Mouse (Mus musculus) limb, embryonic 15.5 days (tissue): ENCODE data around the gene Gm5475. TPM values are rescaled to one million over a fixed set of nuclear protein-coding genes. Genes with fewer than 3 reads are reported as not detected.
"Not testable (repeated sequence)": the region's sequence is repeated elsewhere in the genome, so short reads cannot be mapped to it uniquely, and the experiment has no call there.

Experiments used
- ATAC-seq: fragments of 200-750 bp; cut with Nextera tagmentation; 2 replicates; pipeline ENCODE4 v1.8.0; 2017; ENCODE audit warnings: low read depth, moderate TSS enrichment; ENCODE audit not compliant: insufficient number of reproducible peaks, low FRiP score, low TSS enrichment
- H3K27ac ChIP-seq: fragments of 300-500 bp; sonication (generic); 2 replicates; pipeline ENCODE4 v1.5.1; 2015; ENCODE audit warnings: moderate library complexity, mild to moderate bottlenecking, inconsistent platforms
- H3K27me3 ChIP-seq: fragments of 300-500 bp; sonication (generic); 2 replicates; pipeline ENCODE4 v1.6.1; 2015; ENCODE audit warnings: inconsistent platforms
- H3K36me3 ChIP-seq: fragments of 300-500 bp; sonication (generic); 2 replicates; pipeline ENCODE4 v1.6.1; 2015; ENCODE audit warnings: inconsistent platforms
- H3K4me1 ChIP-seq: fragments of 300-500 bp; sonication (generic); 2 replicates; pipeline ENCODE4 v1.6.1; 2015; ENCODE audit warnings: inconsistent platforms
- H3K4me2 ChIP-seq: fragments of 300-500 bp; sonication (generic); 2 replicates; pipeline ENCODE4 v1.6.1; 2015; ENCODE audit warnings: mild to moderate bottlenecking, inconsistent platforms
- H3K4me3 ChIP-seq: fragments of 300-500 bp; sonication (generic); 2 replicates; pipeline ENCODE4 v1.5.1; 2015; ENCODE audit warnings: mild to moderate bottlenecking, inconsistent platforms
- H3K9ac ChIP-seq: fragments of 300-500 bp; sonication (generic); 2 replicates; pipeline ENCODE4 v1.6.1; 2015; ENCODE audit warnings: inconsistent platforms
- H3K9me3 ChIP-seq: fragments of 300-500 bp; sonication (generic); 2 replicates; pipeline ENCODE4 v1.6.1; 2016; ENCODE audit warnings: inconsistent platforms
- WGBS: fragments of 180-500 bp; shearing (Covaris S2); methylation state at CpG from one replicate; pipeline ENCODE4 v1.1.7; 2015; 5-methylcytosine and 5-hydroxymethylcytosine counted together
- polyA plus RNA-seq: library from polyadenylated mRNA; unstranded; fragments of >200 nt; fragmentation: Nextera tagmentation; extraction: Ambion mirVana; gene quantifications from 2 replicates; pipeline ENCODE4 v1.2.1, GENCODE M21; 2015

Gm5475 gene
- polyA plus RNA-seq = 0.06 TPM in 1 of 2 replicates, not detected in the other

DNA sequence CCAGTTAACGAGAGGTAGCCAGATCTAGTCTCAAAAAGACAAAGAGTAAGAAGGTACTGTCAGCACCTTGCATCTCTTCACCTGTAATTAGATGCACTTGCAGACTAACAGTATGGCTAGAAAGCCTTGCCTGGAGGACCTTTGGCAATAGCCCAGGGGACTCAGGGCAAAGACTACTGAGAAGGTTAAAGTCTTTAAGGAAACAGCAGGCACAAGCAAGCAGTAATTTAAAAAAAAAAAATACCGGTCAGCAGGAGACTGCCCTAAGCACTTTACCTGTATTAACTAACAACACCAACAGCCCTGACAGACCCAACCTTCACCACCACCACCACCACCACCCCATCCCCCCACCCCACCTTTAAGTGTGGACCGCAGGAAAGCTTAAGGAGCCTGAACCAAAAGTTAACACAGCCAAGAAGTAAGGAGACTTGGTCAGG, at the start of gene Gm5475:
TSS of gene Gm5475 (plus strand) at position 390 of the 440 bp plus-strand sequence.
- H3K9me3 ChIP-seq, H3K36me3 ChIP-seq, H3K27ac ChIP-seq, ATAC-seq: not testable (repeated sequence)
- Histone ChIP-seq H3K27me3 (peaks cover 13% of the 10 kb centered on the region; the same call in 1 of the 2 replicates), H3K4me2 (peak within 1 kb of the TSS; percentile 95), H3K9ac (peak within 1 kb of the TSS; percentile 87), H3K4me1 (peaks cover 48% of the 10 kb centered on the region), H3K4me3 (peak within 1 kb of the TSS; percentile 89)
- WGBS = 25% methylated on average over 3 of the region's 3 CpGs

GRCm38 (mm10) chr15:100375066-100375465, 46.9 kb upstream of the Gm5475 start:
- H3K4me3 ChIP-seq = no peak overlapping the region
- H3K9ac ChIP-seq = no peak overlapping the region
- no peak overlapping the region for H3K4me2 ChIP-seq
- no peaks in the 10 kb centered on the region for H3K36me3 ChIP-seq
- 0 out of 2 replicates have a peak, but pooled peaks cover 3% of the 10 kb centered on the region for H3K9me3 ChIP-seq
- WGBS = 29% methylated on average over 5 of the region's 5 CpGs
- ATAC-seq = no peak
- no peak overlapping the region for H3K27ac ChIP-seq
- no peaks in the 10 kb centered on the region for H3K27me3 ChIP-seq
- no peaks in the 10 kb centered on the region for H3K4me1 ChIP-seq

DNA sequence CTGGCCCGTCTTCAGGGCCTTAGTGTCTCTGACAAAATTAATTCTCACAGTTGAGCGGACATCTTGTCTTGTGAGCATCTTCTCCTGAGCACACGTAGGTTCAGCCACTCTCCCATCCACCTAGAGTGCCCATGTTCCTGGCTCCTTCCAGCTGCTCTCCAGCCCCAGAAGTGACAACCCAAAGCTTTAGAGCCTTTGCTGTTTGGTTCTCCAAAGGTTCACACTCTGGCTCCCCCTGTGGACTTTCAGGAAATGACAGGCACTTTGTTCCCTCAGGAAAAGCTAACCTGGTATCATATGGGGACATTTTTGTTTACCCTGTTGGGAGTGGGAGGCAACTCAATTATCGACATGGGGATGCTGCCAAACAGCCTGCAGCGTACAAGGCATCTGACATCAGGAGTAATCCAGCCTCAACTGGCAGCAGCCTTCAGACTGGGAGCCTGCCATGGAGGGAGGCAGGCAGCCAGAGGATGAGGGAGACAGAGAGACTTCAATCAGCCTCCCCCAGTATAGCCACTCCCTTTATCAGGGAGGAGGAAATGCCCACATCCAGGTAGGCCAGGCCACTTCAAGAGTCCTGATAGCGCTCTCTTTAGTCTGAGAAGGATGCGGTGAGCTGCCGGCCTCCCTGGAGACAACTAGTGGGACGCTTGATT, 44.0 kb upstream of the Gm5475 start:
- not testable (repeated sequence) for H3K27me3 ChIP-seq, H3K36me3 ChIP-seq, H3K9me3 ChIP-seq, ATAC-seq, H3K4me1 ChIP-seq, H3K4me2 ChIP-seq, H3K9ac ChIP-seq, H3K4me3 ChIP-seq, H3K27ac ChIP-seq
- WGBS = 34% methylated on average over 4 of the region's 9 CpGs

DNA sequence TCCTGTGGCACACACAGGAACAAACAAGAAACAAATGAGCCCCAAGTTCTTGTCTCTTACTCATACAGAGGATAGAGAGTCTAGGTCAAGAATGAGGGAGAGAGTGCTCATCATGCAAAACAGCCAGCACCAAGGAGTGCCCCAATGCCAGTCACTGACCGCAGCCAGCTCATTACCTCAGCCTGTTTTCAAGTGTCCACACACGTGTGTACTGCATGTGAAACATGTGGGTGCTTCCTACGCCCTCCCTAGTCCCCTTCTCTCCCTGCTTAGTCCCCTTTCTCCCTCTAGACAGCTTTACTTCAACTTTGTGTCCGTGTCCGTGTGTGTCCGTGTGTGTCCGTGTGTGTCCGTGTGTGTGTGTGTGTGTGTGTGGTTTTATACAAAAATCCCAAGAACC, 42.3 kb upstream of the Gm5475 start:
- no peaks in the 10 kb centered on the region for H3K27me3 ChIP-seq
- WGBS = 87% methylated on average over 8 of the region's 8 CpGs
- ATAC-seq = no peak
- H3K4me3 ChIP-seq = no peak overlapping the region
- H3K27ac ChIP-seq = no peak overlapping the region
- no peaks in the 10 kb centered on the region for H3K36me3 ChIP-seq
- no peak overlapping the region for H3K4me2 ChIP-seq
- H3K4me1 ChIP-seq = no peaks in the 10 kb centered on the region
- H3K9me3 ChIP-seq = no peaks in the 10 kb centered on the region
- H3K9ac ChIP-seq = no peak overlapping the region

DNA sequence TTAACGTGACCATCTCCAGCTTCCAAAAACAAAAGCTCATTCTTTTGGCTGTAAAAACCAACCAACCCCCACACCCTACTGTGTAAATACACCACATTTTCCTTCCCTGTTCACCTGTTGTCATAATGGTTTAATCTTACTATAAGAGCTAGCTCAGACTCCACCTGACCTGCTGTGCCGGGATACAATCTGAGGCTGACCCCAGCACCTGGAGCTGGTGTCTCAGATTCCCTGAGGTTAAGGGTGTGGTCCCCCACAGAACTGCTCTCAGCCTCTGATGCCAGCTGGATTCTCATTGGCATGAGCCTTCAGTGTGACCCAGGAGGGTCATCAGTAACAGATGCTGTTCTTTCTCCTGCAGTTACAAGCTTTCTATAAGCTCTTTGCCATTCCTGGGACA, 41.8 kb upstream of the Gm5475 start:
- no peaks in the 10 kb centered on the region for H3K9me3 ChIP-seq
- no peak overlapping the region for H3K4me2 ChIP-seq
- ATAC-seq = no peak
- 57% methylated on average over 2 of the region's 2 CpGs for WGBS
- H3K27ac ChIP-seq = no peak overlapping the region
- H3K9ac ChIP-seq = no peak overlapping the region
- no peak overlapping the region for H3K4me3 ChIP-seq
- no peaks in the 10 kb centered on the region for H3K4me1 ChIP-seq
- H3K36me3 ChIP-seq = no peaks in the 10 kb centered on the region
- H3K27me3 ChIP-seq = no peaks in the 10 kb centered on the region

GRCm38 (mm10) chr15:100385705-100386104, 36.2 kb upstream of the Gm5475 start:
- no peaks in the 10 kb centered on the region for H3K36me3 ChIP-seq
- no peaks in the 10 kb centered on the region for H3K4me1 ChIP-seq
- no peak overlapping the region for H3K4me2 ChIP-seq
- H3K9ac ChIP-seq = no peak overlapping the region
- WGBS = 90% methylated on average over 9 of the region's 9 CpGs
- H3K27me3 ChIP-seq = no peaks in the 10 kb centered on the region
- no peak overlapping the region for H3K27ac ChIP-seq
- H3K9me3 ChIP-seq = no peaks in the 10 kb centered on the region
- ATAC-seq = no peak
- H3K4me3 ChIP-seq = no peak overlapping the region

DNA sequence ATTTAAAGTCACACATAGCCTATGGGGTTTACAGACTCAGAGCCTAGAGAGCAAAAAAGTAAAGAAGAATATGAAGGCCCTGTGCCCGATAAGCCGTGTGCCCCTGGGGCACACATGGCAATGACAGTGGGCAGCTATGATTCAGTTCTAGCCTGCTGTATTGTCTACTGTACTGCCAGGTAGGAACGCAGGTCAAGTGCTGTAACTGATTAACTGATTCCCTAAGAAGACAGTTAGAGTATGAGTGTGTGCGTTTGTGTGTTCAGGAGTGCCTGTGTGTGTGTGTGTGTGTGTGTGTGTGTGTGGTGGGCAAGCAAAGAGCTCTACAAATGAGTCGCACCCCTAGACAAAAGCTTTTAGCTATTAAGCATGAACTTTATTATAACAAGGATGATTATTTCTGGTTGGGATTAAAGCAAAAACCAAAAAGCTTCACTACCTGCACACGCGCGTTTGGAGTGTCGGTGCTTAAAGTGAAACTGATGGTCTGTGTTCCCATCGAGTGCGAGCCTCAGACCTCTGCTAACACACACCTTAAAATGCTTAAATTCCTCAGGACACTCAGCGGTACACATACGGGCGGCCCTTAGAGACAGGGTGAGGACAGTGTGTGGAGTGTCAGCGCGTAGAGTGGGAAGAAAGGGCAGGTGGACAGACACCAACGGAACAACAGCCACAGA, 34.3 kb upstream of the Gm5475 start:
- no peaks in the 10 kb centered on the region for H3K4me1 ChIP-seq
- no peak overlapping the region for H3K4me3 ChIP-seq
- H3K27me3 ChIP-seq = no peaks in the 10 kb centered on the region
- H3K9me3 ChIP-seq = no peaks in the 10 kb centered on the region
- no peak overlapping the region for H3K27ac ChIP-seq
- ATAC-seq = no peak
- 91% methylated on average over 17 of the region's 17 CpGs for WGBS
- H3K36me3 ChIP-seq = no peaks in the 10 kb centered on the region
- H3K9ac ChIP-seq = no peak overlapping the region
- H3K4me2 ChIP-seq = no peak overlapping the region

- H3K4me2 ChIP-seq = no peak overlapping the region
- WGBS = 84% methylated on average over 16 of the region's 16 CpGs
- H3K4me1 ChIP-seq = no peaks in the 10 kb centered on the region
- H3K36me3 ChIP-seq = peaks cover under 1% of the 10 kb centered on the region
- no peaks in the 10 kb centered on the region for H3K9me3 ChIP-seq
- no peaks in the 10 kb centered on the region for H3K27me3 ChIP-seq
- no peak overlapping the region for H3K9ac ChIP-seq
- H3K27ac ChIP-seq = no peak overlapping the region
- no peak overlapping the region for H3K4me3 ChIP-seq
- no peak for ATAC-seq
Measured at GRCm38 (mm10) chr15:100388224-100388835, 33.6 kb upstream of the Gm5475 start.

- 69% methylated on average over 9 of the region's 9 CpGs for WGBS
- H3K27me3 ChIP-seq = no peaks in the 10 kb centered on the region
- H3K9ac ChIP-seq = no peak overlapping the region
- H3K4me2 ChIP-seq = no peak overlapping the region
- no peak for ATAC-seq
- no peaks in the 10 kb centered on the region for H3K9me3 ChIP-seq
- H3K4me1 ChIP-seq = no peaks in the 10 kb centered on the region
- no peak overlapping the region for H3K27ac ChIP-seq
- peaks cover 6% of the 10 kb centered on the region for H3K36me3 ChIP-seq
- H3K4me3 ChIP-seq = no peak overlapping the region
Measured at GRCm38 (mm10) chr15:100388886-100389285, 33.1 kb upstream of the Gm5475 start.

DNA sequence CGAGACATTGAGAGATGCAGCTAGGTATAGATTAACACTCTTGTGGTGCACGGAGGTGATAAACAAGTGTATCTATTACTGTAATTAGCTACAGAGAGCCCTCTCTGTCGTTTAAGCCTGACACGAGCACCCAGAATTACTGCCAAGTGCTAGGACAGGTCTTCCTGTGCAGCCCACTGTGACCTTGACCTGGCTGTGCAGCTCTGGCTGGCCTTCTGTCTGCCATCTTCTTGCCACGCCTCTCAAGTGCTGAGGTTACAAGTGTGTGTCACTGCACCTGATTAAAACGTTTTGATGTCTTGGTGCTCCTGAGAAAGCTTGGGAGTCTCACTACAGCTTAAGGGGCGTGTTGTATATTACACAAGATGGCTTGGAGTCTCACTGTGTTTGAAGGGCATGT, 30.9 kb upstream of the Gm5475 start:
- Histone ChIP-seq H3K9me3 (no peaks in the 10 kb centered on the region), H3K36me3 (peaks cover 28% of the 10 kb centered on the region), H3K4me1 (no peaks in the 10 kb centered on the region), H3K27me3 (no peaks in the 10 kb centered on the region), H3K4me2 (no peak overlapping the region), H3K9ac (no peak overlapping the region), H3K27ac (no peak overlapping the region), H3K4me3 (no peak overlapping the region)
- 72% methylated on average over 7 of the region's 7 CpGs for WGBS
- ATAC-seq = no peak

- ATAC-seq = no peak
- WGBS = 86% methylated on average over 7 of the region's 7 CpGs
- Histone ChIP-seq H3K4me1 (no peaks in the 10 kb centered on the region), H3K27me3 (no peaks in the 10 kb centered on the region), H3K4me3 (no peak overlapping the region), H3K36me3 (peaks cover 33% of the 10 kb centered on the region), H3K27ac (no peak overlapping the region), H3K9me3 (no peaks in the 10 kb centered on the region), H3K4me2 (no peak overlapping the region), H3K9ac (no peak overlapping the region)
Measured at GRCm38 (mm10) chr15:100391599-100391998, 30.3 kb upstream of the Gm5475 start.

DNA sequence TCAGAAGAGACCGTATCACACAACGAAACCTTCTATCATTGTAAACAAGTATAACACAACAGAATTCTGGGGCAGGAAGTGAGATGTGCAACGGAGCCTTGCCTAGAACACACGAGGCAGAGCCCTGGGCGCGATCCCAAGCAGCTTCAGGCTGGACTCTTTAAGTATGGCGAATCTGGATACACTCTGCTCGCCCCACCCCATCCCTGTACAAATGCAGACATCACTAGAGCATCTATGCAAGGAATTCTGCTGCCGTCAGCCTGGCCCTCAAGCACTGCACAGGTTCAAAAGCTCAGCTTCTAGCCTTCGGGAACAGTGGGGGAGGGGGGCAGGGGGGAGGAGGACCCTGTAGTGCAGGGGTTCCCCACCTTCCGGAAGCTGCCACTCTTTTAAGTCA, 28.9 kb upstream of the Gm5475 start:
- WGBS = 69% methylated on average over 11 of the region's 11 CpGs
- Histone ChIP-seq H3K4me2 (no peak overlapping the region), H3K9me3 (no peaks in the 10 kb centered on the region), H3K27me3 (no peaks in the 10 kb centered on the region), H3K27ac (no peak overlapping the region), H3K9ac (no peak overlapping the region), H3K4me1 (no peaks in the 10 kb centered on the region), H3K4me3 (no peak overlapping the region), H3K36me3 (peaks cover 47% of the 10 kb centered on the region)
- ATAC-seq = no peak
